Mouse (Mus musculus) liver (tissue): ENCODE results near the gene Slc25a47.
A peak's percentile ranks its signal among the peaks of the same experiment; 100 is the strongest.

ENCODE experiments used
- DNase-seq: peaks from one replicate; pipeline ENCODE4 v3.0.0-alpha.2; 2020; ENCODE audit warnings: mixed read lengths

Slc25a47 gene

DNA sequence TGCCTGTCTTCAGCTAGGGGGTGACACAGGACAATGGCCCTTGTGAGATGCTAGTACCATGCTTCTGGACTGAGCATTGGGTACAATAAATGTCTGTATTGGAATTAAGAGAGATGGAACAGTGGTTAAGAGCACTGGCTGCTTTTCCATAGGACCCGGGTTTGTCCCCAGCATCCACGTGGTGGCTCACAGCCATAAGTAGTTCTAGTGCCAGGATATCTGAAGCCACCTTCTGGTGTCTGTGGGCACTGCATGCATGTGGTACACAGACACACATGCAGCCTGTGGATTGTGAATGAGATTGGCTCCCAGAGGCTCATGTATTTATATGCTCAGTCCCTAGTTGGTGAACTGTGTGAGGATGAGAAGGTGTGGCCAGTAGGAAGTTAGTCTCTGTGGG, 33.7 kb downstream of the Slc25a47 start:
- DNase-seq: no peak

DNA sequence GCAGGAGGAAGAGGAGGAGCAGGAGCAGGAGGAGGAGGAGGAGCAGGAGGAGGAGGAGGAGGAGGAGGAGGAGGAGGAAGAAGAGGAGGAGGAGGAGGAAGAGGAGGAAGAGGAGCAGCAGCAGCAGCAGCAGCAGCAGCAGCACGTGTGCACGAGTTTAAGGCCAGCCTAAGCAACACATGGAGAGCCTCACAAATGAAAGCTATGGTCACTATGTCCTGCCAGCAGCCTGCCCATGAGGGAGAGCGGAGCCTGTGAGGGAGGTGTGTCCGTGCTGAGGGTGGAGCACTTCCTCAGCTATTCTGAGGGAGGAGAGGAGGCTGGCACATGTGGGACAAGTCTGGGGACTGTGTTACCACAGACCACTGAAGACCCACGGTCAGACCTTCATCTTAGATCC, 37.3 kb downstream of the Slc25a47 start:
- no peak for DNase-seq

DNA sequence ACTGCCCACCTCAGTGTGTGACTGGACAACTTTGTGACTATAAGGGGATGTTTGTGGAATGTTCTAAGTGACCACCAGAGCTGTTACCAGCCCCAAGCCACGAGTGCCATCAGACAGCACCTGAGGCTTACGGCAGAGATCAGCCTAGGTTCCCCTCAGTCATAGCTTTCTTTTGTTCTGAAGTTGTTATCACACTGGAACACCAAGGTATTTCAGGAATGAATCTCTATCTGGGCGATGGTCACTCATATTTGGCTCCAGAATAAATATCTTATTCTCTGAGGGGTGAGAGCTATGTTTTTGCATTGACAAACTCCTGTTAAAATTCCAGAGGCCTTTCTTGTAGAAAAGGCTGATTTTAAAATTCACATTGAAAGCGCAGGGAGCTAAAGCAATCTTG, 43.3 kb downstream of the Slc25a47 start:
- no peak for DNase-seq

DNA sequence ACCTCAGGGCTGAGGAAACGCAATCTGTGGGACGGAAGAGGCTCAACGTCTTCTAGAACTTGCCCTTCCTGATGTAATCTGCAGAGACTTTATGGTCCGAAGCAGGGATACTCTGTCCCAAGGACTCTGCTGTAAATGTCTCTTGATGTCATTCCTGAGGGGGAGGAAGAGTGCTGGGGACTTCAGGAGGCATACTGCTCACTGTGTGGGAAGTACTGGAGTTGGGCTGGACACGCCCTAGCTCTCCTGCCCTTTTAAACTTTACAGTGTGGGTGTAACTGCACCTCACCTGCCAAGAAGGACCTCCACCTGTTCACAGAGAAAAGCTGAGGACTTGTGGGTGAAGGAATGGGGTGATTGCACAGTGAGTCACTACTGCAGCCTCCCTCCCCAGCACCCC, 44.8 kb downstream of the Slc25a47 start:
- DNase-seq: no peak

DNA sequence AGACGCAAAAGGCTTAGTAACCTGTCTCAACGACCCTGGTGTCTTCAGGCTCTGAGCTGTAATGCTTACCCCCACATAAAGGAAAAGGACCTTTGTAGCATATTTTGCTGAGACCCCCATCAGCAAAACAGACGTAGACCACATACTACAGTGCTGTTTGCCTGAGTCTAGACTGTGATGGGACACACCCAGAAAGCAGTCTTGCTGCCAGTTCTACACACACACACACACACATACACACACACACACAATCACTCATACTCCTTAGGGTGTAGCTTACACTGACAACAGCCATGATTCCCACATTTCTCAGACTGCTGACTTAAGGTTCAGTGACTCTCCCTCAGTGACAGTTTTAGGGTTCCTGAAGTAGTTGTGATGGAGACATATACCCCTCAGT, 45.3 kb downstream of the Slc25a47 start:
- DNase-seq: no peak

DNA sequence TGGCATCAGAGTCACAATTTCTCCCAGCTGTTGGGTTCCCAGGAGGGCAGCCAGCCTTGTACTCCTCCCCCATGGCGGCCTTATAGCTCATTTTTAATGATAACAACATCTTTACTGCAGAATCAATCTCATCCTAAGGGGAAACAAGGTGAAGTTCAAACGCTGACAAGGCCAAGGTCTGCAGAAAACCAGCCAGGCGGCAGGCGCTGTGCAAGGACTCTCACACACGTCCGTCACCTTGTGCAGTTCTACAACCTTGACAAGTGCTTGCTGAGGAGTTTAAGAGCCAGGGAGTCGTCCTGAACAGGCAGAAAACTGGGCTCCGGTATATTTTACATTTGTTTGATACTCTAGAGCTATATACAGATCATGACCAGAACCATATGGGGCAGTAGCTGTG, 46.9 kb downstream of the Slc25a47 start:
- DNase-seq: no peak

DNA sequence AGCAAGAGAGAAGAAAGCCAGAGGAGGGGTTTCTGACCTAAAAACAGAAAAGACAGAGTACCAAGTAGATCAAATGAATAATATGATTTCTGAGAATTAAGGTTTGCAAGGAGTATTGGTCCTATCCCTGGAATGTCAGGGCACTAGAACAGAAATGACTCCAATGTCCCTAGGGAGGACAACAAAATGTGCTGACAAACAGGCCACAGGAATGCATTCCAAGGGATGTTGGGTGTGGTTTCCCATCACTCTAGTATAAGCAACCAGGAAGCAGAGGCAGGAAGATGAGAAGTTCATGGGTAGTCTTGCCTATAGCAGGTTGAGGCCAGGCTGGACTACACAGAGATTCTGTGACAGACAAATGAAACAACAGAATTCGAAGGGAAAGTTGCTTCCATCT, 50.1 kb downstream of the Slc25a47 start:
- DNase-seq: no peak

DNA sequence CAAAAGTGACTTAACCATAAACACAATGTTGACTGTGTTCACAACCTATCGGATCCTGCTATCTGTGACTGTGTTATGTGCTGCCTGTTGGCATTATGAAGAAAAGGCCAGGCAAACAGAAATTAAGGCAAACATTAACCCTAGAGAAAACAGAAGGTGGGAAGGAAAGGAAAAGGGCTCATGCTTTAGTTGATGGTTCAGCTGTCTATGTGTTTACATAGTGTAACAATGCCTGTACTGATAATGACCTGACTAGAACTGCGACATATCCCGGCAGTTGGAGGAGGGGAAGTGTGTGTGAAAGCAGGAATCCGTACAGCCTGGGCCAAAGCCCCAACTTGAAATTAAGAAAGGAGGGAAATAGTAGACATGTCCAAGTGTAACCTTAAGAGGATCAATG, 51.2 kb downstream of the Slc25a47 start:
- no peak for DNase-seq

DNA sequence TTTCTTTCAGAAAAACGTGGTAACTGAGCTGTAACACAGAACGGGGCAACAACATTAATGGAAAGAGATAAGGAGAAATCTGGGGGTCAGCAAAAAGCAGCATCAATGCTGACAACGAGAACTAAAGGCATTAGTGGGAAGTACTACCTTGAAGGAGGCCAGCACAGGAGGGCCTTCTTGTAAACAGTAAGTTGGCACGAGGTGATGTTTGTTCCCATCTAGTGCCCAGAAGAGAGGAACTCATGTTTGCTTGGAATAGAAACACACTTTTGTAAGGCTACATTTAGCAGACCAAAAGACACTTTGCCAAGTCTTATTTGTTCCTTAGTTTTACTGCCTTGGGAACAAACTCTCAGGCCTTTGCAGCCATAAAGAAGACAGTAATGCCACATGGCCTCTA, 52.8 kb downstream of the Slc25a47 start:
- no peak for DNase-seq

DNA sequence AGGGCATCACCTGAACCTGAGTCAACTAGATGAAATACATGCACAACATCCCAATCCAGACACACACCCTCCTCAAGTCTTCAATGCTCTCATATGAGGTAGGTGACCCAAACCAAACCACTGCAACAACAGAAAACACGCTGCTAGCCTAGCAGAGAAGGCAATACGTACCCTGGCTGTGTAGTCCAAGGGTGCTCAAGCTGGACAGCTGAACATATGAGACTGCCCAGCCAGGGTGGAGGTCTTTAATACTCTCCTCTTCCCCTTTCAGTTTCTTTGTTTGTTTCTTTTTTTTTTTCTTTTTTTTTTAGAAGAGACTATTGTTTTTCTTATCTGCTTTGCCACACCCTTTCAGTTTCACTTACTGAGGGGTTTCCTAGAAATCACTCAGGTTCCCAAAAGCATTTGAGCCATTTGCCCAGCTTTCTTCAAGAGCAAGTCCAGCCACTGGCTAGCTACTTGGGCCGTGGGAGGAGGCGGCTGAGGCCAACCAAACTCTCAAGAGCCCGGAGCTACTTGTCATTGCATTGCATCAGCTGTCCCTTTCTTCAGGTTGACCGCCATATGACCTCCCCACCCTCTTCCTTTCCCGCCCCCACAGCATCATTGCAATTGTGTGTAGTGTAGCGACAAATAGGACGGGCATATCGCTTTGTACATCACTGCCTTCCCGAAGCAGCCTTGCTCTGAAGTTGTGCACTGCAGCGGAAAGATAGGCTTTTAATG, 57.3 kb downstream of the Slc25a47 start, which contains the start of gene Wdr25:
Gene Wdr25, plus strand, starts transcription at position 643 of the 726 bp plus-strand sequence.
- no peak for DNase-seq

DNA sequence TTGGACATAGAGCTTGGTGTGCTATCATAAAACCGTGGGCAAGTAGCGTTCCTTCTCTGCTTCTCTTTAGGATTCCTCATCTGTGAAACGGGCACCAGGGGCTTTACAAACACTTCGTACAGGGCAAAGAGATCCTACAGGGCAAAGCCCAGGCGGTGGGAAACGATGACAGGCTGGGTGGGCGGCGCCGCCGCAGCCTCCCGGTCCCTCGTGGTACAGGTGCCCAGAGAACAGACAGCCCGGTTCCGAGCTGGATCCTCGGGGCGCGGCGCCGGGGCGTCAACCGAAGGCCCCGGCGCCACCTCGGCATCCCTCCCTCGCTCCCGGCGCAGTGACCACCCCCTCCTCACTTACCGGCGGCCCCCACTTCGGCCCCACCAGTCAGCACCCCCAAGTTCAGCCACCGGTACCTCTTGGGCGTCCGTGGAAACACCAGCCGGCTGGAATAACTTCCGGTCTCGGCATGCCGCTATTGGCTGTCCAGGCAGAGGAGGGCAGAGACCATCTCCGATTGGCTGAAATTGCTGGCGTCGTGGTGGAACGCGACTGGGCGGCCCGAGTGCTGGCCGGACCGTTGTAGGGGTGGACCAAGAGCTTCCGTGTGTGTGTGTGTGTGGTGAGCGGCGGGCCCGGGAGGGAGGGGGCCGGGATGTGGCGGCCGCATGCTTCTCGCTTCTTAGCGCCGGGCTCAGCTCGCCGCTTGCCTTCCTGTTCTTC, 58.0 kb downstream of the Slc25a47 start, which contains the start of gene Wars:
Gene Wars, minus strand, starts transcription at position 460 of the 717 bp plus-strand sequence.
- DNase-seq: peak; percentile 95

DNA sequence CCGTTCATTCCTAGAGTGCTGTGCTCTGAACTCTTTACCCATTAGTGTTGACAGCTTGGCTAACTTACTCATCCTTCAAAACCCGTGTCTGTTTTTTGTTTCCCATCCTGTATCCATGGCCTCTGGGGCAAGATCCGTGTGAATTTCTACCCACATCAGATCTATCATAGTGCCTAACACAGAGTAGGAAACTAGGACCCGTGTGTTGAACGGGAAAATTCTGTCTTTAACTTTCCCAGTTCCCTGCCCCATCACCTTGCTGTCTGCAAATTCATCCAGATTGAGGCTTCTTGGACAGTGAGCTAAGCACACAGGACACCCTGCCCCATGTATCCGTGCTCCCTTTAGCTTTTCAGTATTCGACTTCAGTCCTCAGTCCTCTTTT, 58.6 kb downstream of the Slc25a47 start:
- DNase-seq: no peak

DNA sequence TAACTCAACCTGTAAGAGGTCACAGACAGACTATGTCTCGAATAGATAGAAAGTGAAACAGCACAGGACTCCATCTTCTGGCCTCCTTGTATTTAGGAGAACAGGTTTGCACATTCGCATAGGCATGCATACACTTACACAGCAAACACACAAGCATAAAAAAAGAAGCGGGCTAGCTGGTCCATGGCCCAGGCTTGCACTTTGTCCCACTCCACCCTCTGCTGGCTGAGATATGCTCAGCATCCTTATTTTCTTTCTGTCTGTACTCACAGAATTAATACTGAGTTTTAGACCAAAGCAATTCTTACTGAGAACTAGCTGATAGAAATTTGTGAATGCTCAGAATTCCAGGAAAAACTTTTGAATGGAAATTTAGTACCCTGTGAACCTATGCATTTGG, 60.2 kb downstream of the Slc25a47 start:
- no peak for DNase-seq

DNA sequence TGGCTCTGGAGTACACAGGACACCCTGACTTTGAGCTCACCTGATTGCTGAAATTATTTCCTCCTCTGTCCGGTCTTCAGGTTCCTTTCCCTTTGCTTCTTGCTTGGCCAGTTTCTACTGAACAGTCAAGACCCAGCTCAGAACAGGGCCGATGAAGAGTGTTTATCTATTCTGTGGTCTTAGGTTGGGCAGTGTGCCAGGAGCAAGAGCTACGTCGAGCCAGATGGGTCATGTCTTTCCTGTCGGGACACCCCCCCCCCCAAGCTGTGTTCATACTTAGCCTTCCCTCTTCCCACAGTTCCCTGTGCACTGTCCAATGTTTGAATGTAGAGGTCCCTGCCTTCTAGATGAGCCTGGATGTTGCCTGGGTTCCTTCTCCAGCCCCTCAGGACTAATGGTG, 65.5 kb downstream of the Slc25a47 start:
- no peak for DNase-seq

DNA sequence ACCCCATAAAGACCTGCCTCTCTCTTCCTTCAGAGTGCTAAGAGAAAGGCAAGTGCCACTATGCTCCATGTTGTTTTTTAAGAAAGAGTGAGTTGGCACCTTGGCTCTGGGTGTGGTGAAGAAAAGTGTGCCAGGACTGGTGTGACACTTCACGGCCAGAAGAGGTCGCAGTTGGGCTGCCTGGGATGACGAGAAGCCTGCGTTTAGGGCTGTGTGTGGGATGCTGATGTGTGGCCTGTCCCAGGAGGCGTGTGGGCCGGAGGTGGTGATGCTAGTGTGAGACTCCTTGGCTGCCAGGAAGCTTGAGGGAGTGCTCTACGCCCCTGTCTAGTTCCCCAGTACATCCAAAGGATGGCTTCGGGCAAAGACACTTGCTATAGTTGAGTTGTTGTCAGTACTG, 67.1 kb downstream of the Slc25a47 start:
- DNase-seq: peak; percentile 55

DNA sequence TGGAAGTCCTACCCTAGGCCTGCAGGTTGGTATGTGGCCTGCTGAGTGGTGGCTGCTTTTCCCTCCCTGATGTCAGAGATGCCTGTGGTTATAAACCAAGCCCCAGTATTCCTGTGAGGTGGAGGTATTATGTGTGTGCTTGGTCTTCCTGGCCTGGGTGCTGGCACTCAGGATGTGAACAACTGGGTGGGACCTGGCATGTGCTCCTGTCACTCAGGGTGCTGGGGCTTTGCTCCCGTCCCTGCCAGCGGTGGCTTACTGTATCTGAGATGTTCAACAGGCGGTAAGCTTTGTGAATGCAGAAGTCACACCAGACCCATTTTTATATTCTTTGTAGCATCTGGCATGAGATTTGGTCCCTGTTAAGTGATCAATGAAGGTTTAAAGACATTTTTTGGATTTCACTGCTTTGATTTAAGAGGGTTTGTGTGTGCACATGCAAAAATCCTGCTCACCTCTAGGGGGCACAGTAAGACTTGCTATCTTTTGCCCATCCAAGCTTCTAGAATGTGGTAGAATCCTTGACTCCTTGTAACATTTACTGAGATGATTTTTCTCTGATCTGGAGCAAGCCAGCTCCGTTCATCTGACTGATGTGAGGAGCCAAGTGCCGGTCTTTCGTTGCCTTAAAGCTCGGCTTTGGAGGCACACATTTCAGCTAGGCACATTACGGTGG, 67.9 kb downstream of the Slc25a47 start:
- peak; percentile 37 for DNase-seq

DNA sequence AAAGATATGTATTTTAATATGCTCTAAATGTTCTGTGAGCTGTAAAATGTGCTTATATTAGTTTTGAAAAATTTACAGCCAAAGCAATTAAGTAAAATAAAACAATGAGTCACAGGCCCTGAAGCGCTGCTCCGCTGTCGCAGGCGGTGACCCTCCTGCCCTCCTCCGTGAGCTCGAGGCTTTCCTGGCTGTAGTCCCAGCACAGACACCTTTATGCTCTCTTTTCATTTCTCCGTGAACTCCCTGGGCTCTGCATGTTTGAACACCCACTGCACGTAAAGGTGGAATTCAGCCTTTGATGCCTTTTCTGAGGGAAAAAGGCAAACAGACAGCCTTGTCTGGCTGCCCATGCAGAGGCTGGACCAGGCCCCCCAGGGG, 68.4 kb downstream of the Slc25a47 start:
- DNase-seq: no peak

DNA sequence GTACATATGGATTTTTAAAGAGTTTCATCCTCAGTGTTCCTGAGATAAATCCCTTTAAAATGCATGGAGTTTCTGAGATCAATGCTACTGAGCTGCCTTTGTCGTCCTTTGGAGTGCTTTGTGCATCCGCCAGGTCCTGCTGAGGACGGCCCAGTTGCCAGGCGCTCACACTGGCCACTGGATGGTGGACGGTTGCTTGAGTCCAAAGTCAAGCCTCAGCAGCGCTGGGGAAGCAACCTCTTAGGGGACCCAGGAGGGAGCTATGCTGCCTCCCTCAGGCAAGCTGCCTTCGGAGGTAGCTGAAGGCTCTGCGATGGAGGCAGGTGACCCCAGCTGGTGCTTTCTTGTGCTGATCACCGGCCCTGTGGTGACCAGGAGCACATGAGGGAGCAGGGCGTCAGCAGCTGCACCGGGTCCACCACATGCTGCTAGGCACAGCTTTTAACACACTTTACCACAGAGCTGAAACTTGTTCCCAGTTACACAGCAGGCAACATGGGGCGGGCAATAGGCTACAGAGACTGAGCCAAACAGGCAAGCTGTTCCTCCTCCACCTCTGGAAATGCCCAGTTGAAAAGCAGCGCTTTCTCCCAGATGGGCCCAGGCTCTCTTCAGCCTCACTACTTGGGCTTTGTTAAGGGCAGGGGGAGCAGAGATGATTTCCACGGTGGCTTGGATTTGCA, 69.9 kb downstream of the Slc25a47 start:
- DNase-seq: no peak

DNA sequence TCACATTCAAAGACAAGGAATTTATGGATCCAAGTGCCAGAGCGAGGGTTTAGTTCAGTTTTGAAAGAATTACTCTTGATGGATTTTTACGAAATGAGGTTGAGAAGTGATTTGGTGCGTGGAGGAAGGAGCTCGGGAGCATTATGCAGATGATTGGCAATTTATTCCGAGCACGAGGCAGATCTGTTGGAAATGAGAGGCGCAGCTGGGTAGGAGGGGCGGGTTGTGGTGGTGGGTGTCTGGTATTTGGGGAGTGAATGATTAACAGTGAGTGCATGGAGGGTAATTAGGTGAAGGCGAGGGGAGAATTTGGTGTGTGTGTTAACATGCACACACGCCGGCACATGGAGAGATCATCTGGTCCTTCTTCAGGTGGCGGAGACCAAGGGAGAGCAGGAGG, 70.6 kb downstream of the Slc25a47 start:
- no peak for DNase-seq
